Mouse (Mus musculus): Measurements from ENCODE around the gene Snorc.

- no peak for TF ChIP-seq MAFK (IDR thresholded peaks at IDR 0.05; ENCODE audit: insufficient read depth, low read depth, low read length)
- no peak for TF ChIP-seq CHD2 (IDR thresholded peaks at IDR 0.05; ENCODE audit: low read depth, low read length)
- no peak for TF ChIP-seq ZNF384 (IDR thresholded peaks at IDR 0.05; ENCODE audit: low read depth, low read length)
- no peak for TF ChIP-seq ZC3H11A (IDR thresholded peaks at IDR 0.05; ENCODE audit: borderline replicate concordance, low read depth, low read length)
- TF ChIP-seq HCFC1 (IDR thresholded peaks at IDR 0.05; ENCODE audit: borderline replicate concordance, insufficient read depth, low read length) = no peak
These were observed 16.3 kb downstream of the Snorc start for GRCm38 (mm10) chr1:87486386-87486785.

Data from ES-E14 (cell line).